Mouse (Mus musculus): ENCODE results near the gene Fkbp11. TPM values are rescaled to one million over a fixed set of nuclear protein-coding genes. Genes with fewer than 3 reads are reported as not detected.

The Fkbp11 gene
- total RNA-seq (2012; rRNA removed): 109 and 160 TPM in 2 replicates
- polyA plus RNA-seq (2012; ENCODE audit: insufficient read depth in 1 of 2, insufficient read length in 2 of 2, low read depth in 1 of 2, low replicate concordance in 2 of 2, missing spikeins in 1 of 2): 100 to 1,000 TPM in 1 of 2 experiments, not detected in 1; 118 TPM

GRCm38 (mm10) chr15:98727443-98728321 lies at the start of gene Fkbp11:
TSS of gene Fkbp11 (minus strand) at chr15:98728198.
- DNase-seq (ENCODE audit: low read depth, low spot score): peak; percentile 88
- Histone ChIP-seq H3K4me1 (ENCODE audit: control insufficient read depth in 1 of 2, insufficient read depth in 2 of 2, low read length in 2 of 2) (peaks cover 0 to 18% of the 10 kb centered on the region in 2 experiments; a peak in 3 of 4 replicates), H3K4me3 (ENCODE audit: control insufficient read depth in 1 of 2, insufficient read depth in 1 of 2, low read depth in 2 of 2, low read length in 2 of 2) (peak within 1 kb of the TSS; percentile 78 to 86), H3K79me2 (ENCODE audit: control insufficient read depth, insufficient read depth, low read length, poor library complexity) (peaks cover 11% of the 10 kb centered on the region), H3K36me3 (ENCODE audit: control insufficient read depth in 1 of 2, insufficient read depth in 2 of 2, low read length in 2 of 2) (peaks cover 0 to under 1% of the 10 kb centered on the region in 2 experiments; a peak in 2 of 4 replicates), H3K9ac (ENCODE audit: control insufficient read depth, low read depth, low read length, poor library complexity, severe bottlenecking) (peak within 1 kb of the TSS; percentile 71), H3K27ac (ENCODE audit: control insufficient read depth, low read depth, low read length) (peak within 1 kb of the TSS; percentile 2; the same call in 1 of the 2 replicates), H3K27me3 (ENCODE audit: control insufficient read depth in 1 of 2, insufficient read depth in 2 of 2, low read length in 2 of 2) (no peaks in the 10 kb centered on the region), H3K9me3 (replicated peaks; ENCODE audit: insufficient read depth, low read length) (no peaks in the 10 kb centered on the region)
- TF ChIP-seq GABPA (IDR thresholded peaks at IDR 0.05; ENCODE audit: low read depth, low read length) (no peak), MEF2A (IDR thresholded peaks at IDR 0.05; ENCODE audit: extremely low read depth, insufficient replicate concordance, low read depth, low read length, poor library complexity, severe bottlenecking) (no peak), KAT2A (conservative IDR thresholded peaks at IDR 0.05; ENCODE audit: low read depth, low read length) (no peak), EP300 (IDR thresholded peaks at IDR 0.05; ENCODE audit: low read depth in 1 of 2, low read length in 2 of 2) (0 out of 4 replicates have a peak, but pooled peaks of 1 of the 2 experiments have one; percentile 9), ZC3H11A (IDR thresholded peaks at IDR 0.05; ENCODE audit: low read depth, low read length) (no peak), POLR2AphosphoS5 (IDR thresholded peaks at IDR 0.05; ENCODE audit: borderline replicate concordance, low read depth, low read length) (no peak), CTCF (IDR thresholded peaks at IDR 0.05 in 2 of 3, conservative IDR thresholded peaks at IDR 0.05 in 1 of 3; ENCODE audit: control insufficient read depth in 1 of 3, insufficient read depth in 1 of 3, low read depth in 2 of 3, low read length in 3 of 3, poor library complexity in 1 of 3, severe bottlenecking in 1 of 3) (no peak), RCOR1 (IDR thresholded peaks at IDR 0.05; ENCODE audit: low read depth, low read length) (no peak), HCFC1 (IDR thresholded peaks at IDR 0.05; ENCODE audit: low read depth, low read length) (0 out of 2 replicates have a peak, but pooled peaks have one; percentile 28), TAL1 (IDR thresholded peaks at IDR 0.05; ENCODE audit: low read length) (no peak), MAZ (IDR thresholded peaks at IDR 0.05; ENCODE audit: low read depth, low read length) (0 out of 2 replicates have a peak, but pooled peaks have one; percentile 17), NELFE (IDR thresholded peaks at IDR 0.05; ENCODE audit: low read depth, low read length) (peak; percentile 55), BHLHE40 (IDR thresholded peaks at IDR 0.05; ENCODE audit: borderline replicate concordance, low read depth, low read length) (peak; percentile 33; the same call in 1 of the 2 replicates), MYB (IDR thresholded peaks at IDR 0.05; ENCODE audit: low read depth, low read length) (no peak), ETS1 (IDR thresholded peaks at IDR 0.05; ENCODE audit: low read depth, low read length) (no peak), JUND (IDR thresholded peaks at IDR 0.05; ENCODE audit: low read depth, low read length) (no peak), MXI1 (IDR thresholded peaks at IDR 0.05; ENCODE audit: low read depth, low read length) (peak; percentile 100), SMC3 (IDR thresholded peaks at IDR 0.05; ENCODE audit: low read depth, low read length) (no peak), MAFK (IDR thresholded peaks at IDR 0.05; ENCODE audit: borderline replicate concordance, low read depth, low read length) (no peak), POLR2AphosphoS2 (IDR thresholded peaks at IDR 0.05; ENCODE audit: low read length) (peak; percentile 82; the same call in 1 of the 2 replicates), GATA1 (IDR thresholded peaks at IDR 0.05; ENCODE audit: low read depth, low read length) (no peak), ZMIZ1 (IDR thresholded peaks at IDR 0.05; ENCODE audit: low read depth, low read length) (peak; percentile 63; the same call in 1 of the 2 replicates), TBP (IDR thresholded peaks at IDR 0.05; ENCODE audit: low read depth, low read length) (peak; percentile 68), SIN3A (IDR thresholded peaks at IDR 0.05; ENCODE audit: low read length) (peak; percentile 93), POLR2A (IDR thresholded peaks at IDR 0.05; ENCODE audit: control insufficient read depth in 1 of 2, insufficient read depth in 1 of 2, low read depth in 1 of 2, low read length in 2 of 2, poor library complexity in 1 of 2) (peak; percentile 59 to 64; a peak in 2 of 4 replicates), MYC (IDR thresholded peaks at IDR 0.05; ENCODE audit: low read depth, low read length) (peak; percentile 98), CHD1 (IDR thresholded peaks at IDR 0.05; ENCODE audit: low read depth, low read length) (no peak), USF1 (IDR thresholded peaks at IDR 0.05; ENCODE audit: low read depth, low read length) (peak; percentile 90), MAX (IDR thresholded peaks at IDR 0.05; ENCODE audit: low read length) (peak; percentile 96), CHD2 (IDR thresholded peaks at IDR 0.05; ENCODE audit: low read length) (no peak), RAD21 (IDR thresholded peaks at IDR 0.05; ENCODE audit: low read depth, low read length) (no peak), USF2 (IDR thresholded peaks at IDR 0.05; ENCODE audit: borderline replicate concordance in 1 of 2, insufficient read depth in 1 of 2, low read depth in 1 of 2, low read length in 2 of 2) (0 out of 4 replicates have a peak, but pooled peaks of 1 of the 2 experiments have one; percentile 40), ELF1 (IDR thresholded peaks at IDR 0.05; ENCODE audit: low read depth, low read length) (peak; percentile 28; the same call in 1 of the 2 replicates), ZKSCAN1 (IDR thresholded peaks at IDR 0.05; ENCODE audit: low read depth, low read length) (no peak)

Measured in MEL (cell line).